Mouse (Mus musculus) stomach, embryonic 14.5 days (tissue): Measurements from ENCODE around the gene Sel1l2. TPM values are rescaled to one million over a fixed set of nuclear protein-coding genes. Genes with fewer than 3 reads are reported as not detected.

ENCODE experiments used
- ATAC-seq: fragments of 200-750 bp; cut with Nextera tagmentation; 2 replicates; pipeline ENCODE4 v1.8.0; 2017; ENCODE audit warnings: low read depth, moderate TSS enrichment; ENCODE audit not compliant: insufficient number of reproducible peaks, insufficient read depth, low FRiP score
- H3K27ac ChIP-seq: fragments of 300-500 bp; sonication (generic); 2 replicates; pipeline ENCODE4 v1.5.1; 2014; ENCODE audit warnings: mild to moderate bottlenecking, low read length, moderate library complexity, mixed read lengths
- H3K27me3 ChIP-seq: fragments of 300-500 bp; sonication (generic); 2 replicates; pipeline ENCODE4 v1.6.1; 2014; ENCODE audit warnings: low read length, control low read depth, mixed read lengths; ENCODE audit not compliant: control insufficient read depth, insufficient read depth
- H3K36me3 ChIP-seq: fragments of 300-500 bp; sonication (generic); 2 replicates; pipeline ENCODE4 v1.6.1; 2014; ENCODE audit warnings: mild to moderate bottlenecking, control low read depth, low read length, moderate library complexity, mixed read lengths; ENCODE audit not compliant: control insufficient read depth, insufficient read depth
- H3K4me1 ChIP-seq: fragments of 300-500 bp; sonication (generic); 2 replicates; pipeline ENCODE4 v1.6.1; 2014; ENCODE audit warnings: low read length, control low read depth, mixed read lengths; ENCODE audit not compliant: control insufficient read depth, insufficient read depth
- H3K4me2 ChIP-seq: fragments of 300-500 bp; sonication (generic); replicated peaks from 2 replicates; pipeline ENCODE4 v1.6.1; 2014; ENCODE audit warnings: low read depth, low read length, control low read depth
- H3K4me3 ChIP-seq: fragments of 300-500 bp; sonication (generic); 2 replicates; pipeline ENCODE4 v1.5.1; 2014; ENCODE audit warnings: low read depth, low read length, control low read depth
- H3K9ac ChIP-seq: fragments of 300-500 bp; sonication (generic); replicated peaks from 2 replicates; pipeline ENCODE4 v1.6.1; 2014; ENCODE audit warnings: low read depth, mild to moderate bottlenecking, control low read depth, low read length, moderate library complexity, mixed read lengths
- H3K9me3 ChIP-seq: fragments of 300-500 bp; sonication (generic); 2 replicates; pipeline ENCODE4 v1.6.1; 2016; ENCODE audit warnings: low read depth, low read length, control low read depth; ENCODE audit not compliant: control insufficient read depth
- WGBS: fragments of 180-500 bp; shearing (Covaris S2); extraction: QIAGEN DNeasy Blood & Tissue Kit; methylation state at CpG from one replicate; pipeline ENCODE4 v1.1.7; 2014; 5-methylcytosine and 5-hydroxymethylcytosine counted together
- polyA plus RNA-seq: library from polyadenylated mRNA; unstranded; fragments of >200 nt; fragmentation: Nextera tagmentation; extraction: Ambion mirVana; gene quantifications from 2 replicates; pipeline ENCODE4 v1.2.1, GENCODE M21; 2014

Sel1l2 gene
- polyA plus RNA-seq, 1 experiment from 2014 or later, result not detected

GRCm38 (mm10) chr2:140242398-140242797 lies 147.1 kb downstream of the Sel1l2 start:
- Histone ChIP-seq H3K4me1 (no peaks in the 10 kb centered on the region), H3K27me3 (no peaks in the 10 kb centered on the region), H3K36me3 (no peaks in the 10 kb centered on the region), H3K9me3 (no peaks in the 10 kb centered on the region), H3K9ac (no peak overlapping the region), H3K4me3 (no peak overlapping the region), H3K27ac (no peak overlapping the region), H3K4me2 (no peak overlapping the region)
- no peak for ATAC-seq
- WGBS, result 83% methylated on average over 5 of the region's 5 CpGs

- WGBS, result 47% methylated on average over 6 of the region's 6 CpGs
- no peak overlapping the region for H3K4me3 ChIP-seq
- no peaks in the 10 kb centered on the region for H3K9me3 ChIP-seq
- no peak overlapping the region for H3K9ac ChIP-seq
- no peak overlapping the region for H3K4me2 ChIP-seq
- no peak overlapping the region for H3K27ac ChIP-seq
- no peaks in the 10 kb centered on the region for H3K27me3 ChIP-seq
- no peaks in the 10 kb centered on the region for H3K36me3 ChIP-seq
- no peaks in the 10 kb centered on the region for H3K4me1 ChIP-seq
- peak; percentile 56; the same call in 1 of the 2 replicates for ATAC-seq
Observed at GRCm38 (mm10) chr2:140237245-140237644, 152.3 kb downstream of the Sel1l2 start.

DNA sequence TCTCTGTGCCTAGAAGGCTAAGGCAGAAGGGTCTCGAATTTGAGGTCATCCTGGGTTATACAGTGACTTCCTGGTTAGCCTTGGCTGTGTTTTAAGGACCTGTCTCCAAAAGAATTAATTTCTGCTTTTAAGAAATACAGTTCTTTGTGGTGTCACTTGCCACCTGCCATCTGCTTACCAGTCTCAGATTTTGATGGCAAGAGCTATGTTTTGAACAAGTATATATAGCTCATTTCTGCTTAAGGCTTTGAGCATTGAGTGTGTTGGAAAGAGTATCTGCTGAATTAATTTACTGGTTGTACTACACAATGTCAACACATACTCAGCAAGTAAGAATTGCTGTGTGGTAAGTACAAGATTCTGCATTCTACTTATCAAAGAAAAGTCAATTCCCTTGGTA lies 159.2 kb downstream of the Sel1l2 start:
- no peaks in the 10 kb centered on the region for H3K36me3 ChIP-seq
- no peaks in the 10 kb centered on the region for H3K27me3 ChIP-seq
- ATAC-seq, result no peak
- no peak overlapping the region for H3K4me3 ChIP-seq
- no peaks in the 10 kb centered on the region for H3K4me1 ChIP-seq
- H3K9me3 ChIP-seq, result no peaks in the 10 kb centered on the region
- 56% methylated on average over 1 of the region's 1 CpGs for WGBS
- no peak overlapping the region for H3K9ac ChIP-seq
- no peak overlapping the region for H3K27ac ChIP-seq
- H3K4me2 ChIP-seq, result no peak overlapping the region

GRCm38 (mm10) chr2:140220325-140220724 lies 169.2 kb downstream of the Sel1l2 start:
- Histone ChIP-seq H3K36me3 (no peaks in the 10 kb centered on the region), H3K4me1 (no peaks in the 10 kb centered on the region), H3K9me3 (no peaks in the 10 kb centered on the region), H3K9ac (no peak overlapping the region), H3K27me3 (no peaks in the 10 kb centered on the region), H3K4me2 (no peak overlapping the region), H3K4me3 (no peak overlapping the region), H3K27ac (no peak overlapping the region)
- ATAC-seq, result no peak
- 66% methylated on average over 8 of the region's 8 CpGs for WGBS

GRCm38 (mm10) chr2:140215965-140216364 lies 173.5 kb downstream of the Sel1l2 start:
- no peak overlapping the region for H3K27ac ChIP-seq
- ATAC-seq, result no peak
- H3K4me2 ChIP-seq, result no peak overlapping the region
- WGBS, result 76% methylated on average over 1 of the region's 1 CpGs
- H3K27me3 ChIP-seq, result no peaks in the 10 kb centered on the region
- no peak overlapping the region for H3K4me3 ChIP-seq
- H3K36me3 ChIP-seq, result no peaks in the 10 kb centered on the region
- no peaks in the 10 kb centered on the region for H3K9me3 ChIP-seq
- no peak overlapping the region for H3K9ac ChIP-seq
- H3K4me1 ChIP-seq, result no peaks in the 10 kb centered on the region

- Histone ChIP-seq H3K4me2 (no peak overlapping the region), H3K4me3 (no peak overlapping the region), H3K27ac (no peak overlapping the region), H3K4me1 (no peaks in the 10 kb centered on the region), H3K27me3 (no peaks in the 10 kb centered on the region), H3K9me3 (no peaks in the 10 kb centered on the region), H3K36me3 (no peaks in the 10 kb centered on the region), H3K9ac (no peak overlapping the region)
- no peak for ATAC-seq
- WGBS, result 66% methylated on average over 2 of the region's 2 CpGs
Observed at GRCm38 (mm10) chr2:140215415-140215814, 174.1 kb downstream of the Sel1l2 start.

- no peaks in the 10 kb centered on the region for H3K9me3 ChIP-seq
- WGBS, result 92% methylated on average over 4 of the region's 4 CpGs
- H3K4me3 ChIP-seq, result no peak overlapping the region
- no peak overlapping the region for H3K4me2 ChIP-seq
- no peaks in the 10 kb centered on the region for H3K36me3 ChIP-seq
- no peak overlapping the region for H3K9ac ChIP-seq
- H3K27ac ChIP-seq, result no peak overlapping the region
- ATAC-seq, result no peak
- no peaks in the 10 kb centered on the region for H3K4me1 ChIP-seq
- no peaks in the 10 kb centered on the region for H3K27me3 ChIP-seq
Observed at GRCm38 (mm10) chr2:140214519-140215027, 174.9 kb downstream of the Sel1l2 start.

DNA sequence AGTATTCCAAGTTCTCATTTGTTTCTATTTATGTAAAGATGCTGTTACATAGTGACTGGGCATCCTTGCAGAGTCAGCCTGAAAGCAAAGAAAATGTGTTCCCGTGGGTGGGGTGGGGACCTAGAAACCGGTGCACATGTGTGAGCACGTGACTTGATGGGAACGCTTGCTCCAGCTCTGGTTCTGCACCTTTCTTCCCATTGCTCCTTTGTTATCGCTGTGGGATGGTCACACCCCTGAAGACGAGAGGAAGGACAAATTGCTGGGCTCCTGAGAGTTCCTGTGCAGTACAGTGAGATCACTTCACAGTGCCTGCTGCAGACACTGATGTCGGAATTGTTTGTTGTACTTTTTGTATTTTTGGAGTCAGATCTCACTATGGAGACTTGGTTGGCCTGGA lies 185.8 kb downstream of the Sel1l2 start:
- H3K4me1 ChIP-seq, result no peaks in the 10 kb centered on the region
- H3K36me3 ChIP-seq, result peaks cover 23% of the 10 kb centered on the region
- no peaks in the 10 kb centered on the region for H3K9me3 ChIP-seq
- H3K4me3 ChIP-seq, result no peak overlapping the region
- no peak overlapping the region for H3K27ac ChIP-seq
- WGBS, result 96% methylated on average over 7 of the region's 7 CpGs
- H3K9ac ChIP-seq, result no peak overlapping the region
- H3K4me2 ChIP-seq, result no peak overlapping the region
- no peak for ATAC-seq
- H3K27me3 ChIP-seq, result no peaks in the 10 kb centered on the region

DNA sequence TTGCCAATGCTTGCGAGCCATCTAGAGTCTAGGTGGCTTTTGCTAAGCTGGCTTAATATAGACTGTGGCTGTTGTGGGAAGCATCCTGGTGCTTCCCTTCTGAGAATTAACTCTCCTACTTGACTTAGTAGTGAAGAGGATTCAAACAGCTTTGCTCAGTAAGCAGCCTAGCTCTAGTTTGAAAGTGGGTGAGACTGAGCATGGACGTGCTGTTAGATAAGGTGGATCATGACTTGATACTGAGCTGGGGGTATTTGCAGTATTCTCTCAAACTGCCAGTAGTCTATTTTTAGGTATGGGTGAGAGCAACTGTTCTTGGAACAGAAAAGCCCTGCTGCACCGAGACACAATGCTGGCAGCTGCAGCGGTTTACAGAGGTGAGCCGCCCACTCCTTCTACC lies 186.9 kb downstream of the Sel1l2 start:
- ATAC-seq, result no peak
- Histone ChIP-seq H3K4me1 (no peaks in the 10 kb centered on the region), H3K36me3 (peaks cover 23% of the 10 kb centered on the region), H3K27me3 (no peaks in the 10 kb centered on the region), H3K4me3 (no peak overlapping the region), H3K9ac (no peak overlapping the region), H3K27ac (no peak overlapping the region), H3K4me2 (no peak overlapping the region), H3K9me3 (no peaks in the 10 kb centered on the region)
- 85% methylated on average over 5 of the region's 5 CpGs for WGBS
